Mouse (Mus musculus) heart, adult 2 months (tissue): ENCODE results near the gene Fancc. TPM values are rescaled to one million over a fixed set of nuclear protein-coding genes. Genes with fewer than 3 reads are reported as not detected.

Source experiments
- DNase-seq, 2 experiments: peaks; one replicate each; pipeline ENCODE4 v3.0.0; 2021
- H3K27ac ChIP-seq: fragments of 200-600 bp; 2 replicates; pipeline ENCODE4 v1.8.1; 2022
- H3K27me3 ChIP-seq: fragments of 200-500 bp; 2 replicates; pipeline ENCODE4 v1.6.1; 2012; ENCODE audit warnings: mild to moderate bottlenecking, low read length, inconsistent platforms, mixed read lengths; ENCODE audit not compliant: control insufficient read depth, insufficient read depth
- H3K36me3 ChIP-seq: fragments of 200-500 bp; 2 replicates; pipeline ENCODE4 v1.6.1; 2012; ENCODE audit warnings: low read length, inconsistent platforms; ENCODE audit not compliant: control insufficient read depth, insufficient read depth
- H3K4me1 ChIP-seq: fragments of 200-500 bp; 2 replicates; pipeline ENCODE4 v1.6.1; 2011; ENCODE audit warnings: low read length; ENCODE audit not compliant: control insufficient read depth, insufficient read depth
- H3K4me3 ChIP-seq: fragments of 200-600 bp; 2 replicates; pipeline ENCODE4 v1.8.1; 2022
- H3K79me2 ChIP-seq: fragments of 200-500 bp; replicated peaks from 2 replicates; pipeline ENCODE4 v1.6.1; 2012; ENCODE audit warnings: mild to moderate bottlenecking, inconsistent platforms, low read length, moderate library complexity, mixed read lengths; ENCODE audit not compliant: control insufficient read depth, insufficient read depth
- H3K9ac ChIP-seq: fragments of 200-500 bp; 2 replicates; pipeline ENCODE4 v1.6.1; 2012; ENCODE audit warnings: low read depth, mild to moderate bottlenecking, control low read depth, inconsistent platforms, low read length, mixed read lengths
- CTCF ChIP-seq: fragments of 200-600 bp; IDR thresholded peaks from 2 replicates; pipeline ENCODE4 v1.8.1; 2022; ENCODE audit warnings: antibody characterized with exemption, mild to moderate bottlenecking, moderate library complexity
- EP300 ChIP-seq: fragments of 200-500 bp; IDR thresholded peaks from 2 replicates; pipeline ENCODE4 v1.6.1; 2011; ENCODE audit warnings: low read depth, low read length, control low read depth; ENCODE audit not compliant: insufficient read depth
- POLR2A ChIP-seq: fragments of 200-500 bp; IDR thresholded peaks from 2 replicates; pipeline ENCODE4 v1.6.1; 2011; ENCODE audit warnings: mild to moderate bottlenecking, low read depth, low read length, control low read depth; ENCODE audit not compliant: insufficient read depth
- WGBS: fragments of 180-500 bp; shearing (Covaris S2); methylation state at CpG from one replicate; pipeline ENCODE4 v1.1.7; 2018; 5-methylcytosine and 5-hydroxymethylcytosine counted together
- intact Hi-C: fragments of 180-260 bp; cut with DNase I; formaldehyde crosslinking; loops from one replicate; pipeline ENCODE4 v1.15.1; 2025
- polyA plus RNA-seq: library from polyadenylated mRNA; depleted of rRNA; stranded (reverse); fragments of >200 nt; gene quantifications from 2 replicates; pipeline ENCODE4 v1.2.3, GENCODE M21; 2012
- total RNA-seq, 2 experiments: library from RNA; stranded (reverse); gene quantifications; 2 replicates each; pipeline ENCODE4 v1.2.3; 2021

Fancc gene
- total and polyA plus RNA-seq, 3 experiments: 3.3 to 3.7 (median 3.6) TPM

GRCm38 (mm10) chr13:63277316-63277715 is 219.8 kb downstream of the Fancc start:
- WGBS: 25% methylated on average over 5 of the region's 5 CpGs
- TF ChIP-seq POLR2A: no peak
- TF ChIP-seq CTCF: no peak
- TF ChIP-seq EP300: no peak
- Histone ChIP-seq H3K27ac (peak overlapping the region; percentile 89), H3K4me3 (peak overlapping the region; percentile 38; the same call in 1 of the 2 replicates), H3K4me1 (peaks cover 38% of the 10 kb centered on the region), H3K36me3 (peaks cover 67% of the 10 kb centered on the region), H3K27me3 (no peaks in the 10 kb centered on the region), H3K79me2 (peaks cover 12% of the 10 kb centered on the region), H3K9ac (no peak overlapping the region)
- DNase-seq: no peak
- intact Hi-C loops: no loop called here

GRCm38 (mm10) chr13:63276389-63276788 is 220.7 kb downstream of the Fancc start:
- WGBS: 49% methylated on average over 4 of the region's 4 CpGs
- intact Hi-C loops: no loop called here
- no peaks in the 10 kb centered on the region for H3K27me3 ChIP-seq
- no peak for DNase-seq
- H3K36me3 ChIP-seq: peaks cover 67% of the 10 kb centered on the region
- peaks cover 12% of the 10 kb centered on the region for H3K79me2 ChIP-seq
- peak overlapping the region; percentile 89 for H3K27ac ChIP-seq
- H3K4me3 ChIP-seq: no peak overlapping the region
- TF ChIP-seq CTCF (no peak), POLR2A (no peak), EP300 (no peak)
- peaks cover 38% of the 10 kb centered on the region for H3K4me1 ChIP-seq
- H3K9ac ChIP-seq: peak overlapping the region; percentile 28; the same call in 1 of the 2 replicates

- Histone ChIP-seq H3K9ac (no peak overlapping the region), H3K4me1 (peaks cover 31% of the 10 kb centered on the region)
Measured at GRCm38 (mm10) chr13:63274488-63275166, 222.5 kb downstream of the Fancc start.

GRCm38 (mm10) chr13:63273859-63274258 is 223.2 kb downstream of the Fancc start:
- peak overlapping the region; percentile 17 for H3K9ac ChIP-seq
- peaks cover 32% of the 10 kb centered on the region for H3K4me1 ChIP-seq

More at GRCm38 (mm10) chr13:63274488-63275166, 222.5 kb downstream of the Fancc start:
- no peaks in the 10 kb centered on the region for H3K27me3 ChIP-seq
- H3K27ac ChIP-seq: peak overlapping the region; percentile 66
- DNase-seq: no peak
- no peak for TF ChIP-seq EP300
- no peak for TF ChIP-seq POLR2A
- TF ChIP-seq CTCF: no peak
- H3K36me3 ChIP-seq: peaks cover 62% of the 10 kb centered on the region
- peaks cover 11% of the 10 kb centered on the region for H3K79me2 ChIP-seq
- peak overlapping the region; percentile 51 for H3K4me3 ChIP-seq
- intact Hi-C loops: no loop called here
- WGBS: 55% methylated on average over 10 of the region's 10 CpGs

GRCm38 (mm10) chr13:63272602-63273229 is 224.4 kb downstream of the Fancc start:
- H3K9ac ChIP-seq: peak overlapping the region; percentile 35
- intact Hi-C loops: no loop called here
- H3K4me1 ChIP-seq: peaks cover 29% of the 10 kb centered on the region
- 6% methylated on average over 27 of the region's 27 CpGs for WGBS
- peak overlapping the region; percentile 51 for H3K4me3 ChIP-seq
- no peaks in the 10 kb centered on the region for H3K27me3 ChIP-seq
- H3K36me3 ChIP-seq: peaks cover 67% of the 10 kb centered on the region
- peak overlapping the region; percentile 86 for H3K27ac ChIP-seq
- peaks cover 12% of the 10 kb centered on the region for H3K79me2 ChIP-seq
- TF ChIP-seq CTCF (no peak), EP300 (peak; percentile 74; the same call in 1 of the 2 replicates), POLR2A (peak; percentile 45)
- peak; percentile 77 to 80 for DNase-seq

More at GRCm38 (mm10) chr13:63273859-63274258, 223.2 kb downstream of the Fancc start:
- 15% methylated on average over 2 of the region's 2 CpGs for WGBS
- TF ChIP-seq CTCF (no peak), POLR2A (0 out of 2 replicates have a peak, but pooled peaks have one; percentile 17), EP300 (0 out of 2 replicates have a peak, but pooled peaks have one; percentile 70)
- H3K4me3 ChIP-seq: peak overlapping the region; percentile 51
- intact Hi-C loops: no loop called here
- H3K36me3 ChIP-seq: peaks cover 63% of the 10 kb centered on the region
- no peaks in the 10 kb centered on the region for H3K27me3 ChIP-seq
- peak overlapping the region; percentile 66 for H3K27ac ChIP-seq
- H3K79me2 ChIP-seq: peaks cover 11% of the 10 kb centered on the region
- DNase-seq: no peak
